Mouse (Mus musculus) erythroblast, embryonic 14.5 days (primary cell): ENCODE data around the gene Adcy2.

ENCODE experiments used
- GATA1 ChIP-seq: IDR thresholded peaks from 2 replicates; pipeline ENCODE4 v1.6.1; 2012; ENCODE audit warnings: low read length, inconsistent platforms, mixed read lengths
- TAL1 ChIP-seq: IDR thresholded peaks from 3 replicates; pipeline ENCODE4 v1.6.1; 2012; ENCODE audit warnings: low read length, inconsistent platforms, mixed read lengths

- no peak for TF ChIP-seq GATA1
- no peak for TF ChIP-seq TAL1
These were observed 426.1 kb downstream of the Adcy2 start for GRCm38 (mm10) chr13:68572966-68573913.
